Mouse (Mus musculus): ENCODE measurements around the gene Tsnaxip1.

DNA sequence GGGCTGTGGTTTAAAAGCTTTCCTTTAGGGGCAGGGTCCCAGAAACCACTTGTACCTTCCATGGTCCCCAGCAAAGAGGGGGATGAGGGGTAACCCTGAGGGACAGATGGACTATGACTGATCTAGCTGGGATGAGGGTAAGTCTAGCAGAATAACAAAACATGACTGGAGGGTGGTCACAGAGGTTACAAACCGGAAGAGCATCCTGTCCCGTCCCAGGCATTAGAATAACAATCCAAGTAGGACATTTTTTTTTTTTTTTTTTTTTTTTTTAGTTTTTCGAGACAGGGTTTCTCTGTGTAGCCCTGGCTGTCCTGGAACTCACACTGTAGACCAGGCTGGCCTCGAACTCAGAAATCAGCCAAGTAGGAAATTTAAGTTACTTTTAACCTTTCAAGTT, 22.5 kb downstream of the Tsnaxip1 start:
- TF ChIP-seq CTCF (IDR thresholded peaks at IDR 0.05; ENCODE audit: extremely low read depth, insufficient read length, insufficient replicate concordance, low read depth, low read length) = no peak
- no peak for TF ChIP-seq POLR2A (IDR thresholded peaks at IDR 0.05; ENCODE audit: low read depth, low read length)
